Mouse (Mus musculus) cerebellum, adult 2 months (tissue): ENCODE data around the gene Slc3a1. TPM values are rescaled to one million over a fixed set of nuclear protein-coding genes. Genes with fewer than 3 reads are reported as not detected.

ENCODE experiments used
- DNase-seq, 2 experiments: peaks; one replicate each; pipeline ENCODE4 v3.0.0; 2021
- H3K27ac ChIP-seq: fragments of 200-500 bp; 2 replicates; pipeline ENCODE4 v1.5.1; 2012; ENCODE audit warnings: low read length, control low read depth, inconsistent platforms; ENCODE audit not compliant: insufficient read depth
- H3K27me3 ChIP-seq: fragments of 200-500 bp; 2 replicates; pipeline ENCODE4 v1.6.1; 2012; ENCODE audit warnings: inconsistent platforms, mild to moderate bottlenecking, low read length, moderate library complexity; ENCODE audit not compliant: control insufficient read depth, insufficient read depth
- H3K4me1 ChIP-seq: fragments of 200-500 bp; 2 replicates; pipeline ENCODE4 v1.6.1; 2011; ENCODE audit warnings: low read length; ENCODE audit not compliant: control insufficient read depth, insufficient read depth
- H3K4me3 ChIP-seq: fragments of 200-500 bp; replicated peaks from 2 replicates; pipeline ENCODE3; 2011; ENCODE audit warnings: mild to moderate bottlenecking, low read depth, low read length, control low read depth; ENCODE audit not compliant: insufficient read depth
- CTCF ChIP-seq: fragments of 200-500 bp; IDR thresholded peaks from 2 replicates; pipeline ENCODE4 v1.5.1; 2011; ENCODE audit warnings: low read depth, mild to moderate bottlenecking, control low read depth, low read length, moderate library complexity, borderline replicate concordance; ENCODE audit not compliant: insufficient read depth
- POLR2A ChIP-seq: fragments of 200-500 bp; IDR thresholded peaks from 2 replicates; pipeline ENCODE4 v1.6.1; 2011; ENCODE audit warnings: low read length, control low read depth, borderline replicate concordance; ENCODE audit not compliant: insufficient read depth
- WGBS: fragments of 180-500 bp; shearing (Covaris S2); methylation state at CpG from one replicate; pipeline ENCODE4 v1.1.7; 2018; 5-methylcytosine and 5-hydroxymethylcytosine counted together
- polyA plus RNA-seq: library from polyadenylated mRNA; depleted of rRNA; stranded (reverse); fragments of >200 nt; gene quantifications from 2 replicates; pipeline ENCODE4 v1.2.3, GENCODE M21; 2012

Slc3a1 gene
- polyA plus RNA-seq, 1 experiment = 0.54 TPM

- Histone ChIP-seq H3K27me3 (no peaks in the 10 kb centered on the region), H3K27ac (no peak overlapping the region), H3K4me3 (no peak overlapping the region), H3K4me1 (no peaks in the 10 kb centered on the region; the same call in 1 of the 2 replicates)
- no peak for DNase-seq
- TF ChIP-seq POLR2A (no peak), CTCF (no peak)
- 85% methylated on average over 6 of the region's 6 CpGs for WGBS
Measured at GRCm38 (mm10) chr17:85070658-85071057, 42.5 kb downstream of the Slc3a1 start.

- TF ChIP-seq CTCF (peak; percentile 38; the same call in 1 of the 2 replicates), POLR2A (no peak)
- H3K4me3 ChIP-seq = no peak overlapping the region
- no peaks in the 10 kb centered on the region; the same call in 1 of the 2 replicates for H3K4me1 ChIP-seq
- 80% methylated on average over 8 of the region's 8 CpGs for WGBS
- H3K27me3 ChIP-seq = no peaks in the 10 kb centered on the region
- no peak for DNase-seq
- no peak overlapping the region for H3K27ac ChIP-seq
Measured at GRCm38 (mm10) chr17:85071088-85071775, 43.1 kb downstream of the Slc3a1 start.

DNA sequence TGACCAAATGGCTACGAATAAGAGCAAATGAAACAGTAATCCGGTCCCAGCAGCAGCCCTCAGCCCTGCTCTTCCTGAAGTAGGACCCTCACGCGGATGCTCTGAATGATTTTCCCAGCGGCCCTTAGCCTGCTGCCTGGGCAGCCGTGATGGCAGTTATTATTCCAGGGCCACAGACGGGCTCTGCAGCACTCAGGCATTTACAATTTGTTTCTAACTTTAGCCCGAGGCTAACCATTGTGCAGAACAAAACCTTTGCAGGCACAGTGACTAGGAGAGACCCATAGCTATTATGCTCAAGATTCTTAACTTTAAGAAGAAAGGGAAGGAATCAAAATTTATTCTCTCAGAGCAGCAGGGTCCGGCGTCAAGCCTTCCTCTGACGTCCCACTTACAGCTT lies 44.2 kb downstream of the Slc3a1 start:
- H3K4me3 ChIP-seq = no peak overlapping the region
- WGBS = 48% methylated on average over 11 of the region's 11 CpGs
- no peak for DNase-seq
- H3K27ac ChIP-seq = no peak overlapping the region
- H3K4me1 ChIP-seq = no peaks in the 10 kb centered on the region; the same call in 1 of the 2 replicates
- TF ChIP-seq POLR2A (no peak), CTCF (no peak)
- H3K27me3 ChIP-seq = no peaks in the 10 kb centered on the region

GRCm38 (mm10) chr17:85073214-85073613 lies 45.0 kb downstream of the Slc3a1 start:
- H3K27me3 ChIP-seq = no peaks in the 10 kb centered on the region
- 54% methylated on average over 7 of the region's 7 CpGs for WGBS
- no peak overlapping the region for H3K27ac ChIP-seq
- no peak for TF ChIP-seq CTCF
- no peak for TF ChIP-seq POLR2A
- no peak overlapping the region for H3K4me3 ChIP-seq
- H3K4me1 ChIP-seq = no peaks in the 10 kb centered on the region; the same call in 1 of the 2 replicates
- no peak for DNase-seq

- no peak for TF ChIP-seq POLR2A
- TF ChIP-seq CTCF = no peak
- Histone ChIP-seq H3K4me1 (no peaks in the 10 kb centered on the region; the same call in 1 of the 2 replicates), H3K27ac (no peak overlapping the region), H3K27me3 (no peaks in the 10 kb centered on the region), H3K4me3 (no peak overlapping the region)
- 75% methylated on average over 4 of the region's 4 CpGs for WGBS
- DNase-seq = no peak
Measured at GRCm38 (mm10) chr17:85074083-85074482, 45.9 kb downstream of the Slc3a1 start.

GRCm38 (mm10) chr17:85079276-85079675 lies 51.1 kb downstream of the Slc3a1 start:
- H3K27ac ChIP-seq = no peak overlapping the region
- no peaks in the 10 kb centered on the region for H3K27me3 ChIP-seq
- no peak for TF ChIP-seq POLR2A
- TF ChIP-seq CTCF = no peak
- no peaks in the 10 kb centered on the region for H3K4me1 ChIP-seq
- 48% methylated on average over 3 of the region's 3 CpGs for WGBS
- H3K4me3 ChIP-seq = no peak overlapping the region
- DNase-seq = peak in 1 of 2 experiments; percentile 64

GRCm38 (mm10) chr17:85080781-85081180 lies 52.6 kb downstream of the Slc3a1 start:
- DNase-seq = no peak
- Histone ChIP-seq H3K4me1 (no peaks in the 10 kb centered on the region), H3K27me3 (no peaks in the 10 kb centered on the region), H3K4me3 (no peak overlapping the region), H3K27ac (no peak overlapping the region)
- TF ChIP-seq CTCF (no peak), POLR2A (no peak)
- 94% methylated on average over 11 of the region's 11 CpGs for WGBS

- Histone ChIP-seq H3K4me1 (peaks cover 5% of the 10 kb centered on the region; the same call in 1 of the 2 replicates), H3K27me3 (no peaks in the 10 kb centered on the region), H3K27ac (no peak overlapping the region), H3K4me3 (no peak overlapping the region)
- no peak for DNase-seq
- 91% methylated on average over 2 of the region's 2 CpGs for WGBS
- no peak for TF ChIP-seq POLR2A
- TF ChIP-seq CTCF = no peak
Measured at GRCm38 (mm10) chr17:85085335-85085734, 57.2 kb downstream of the Slc3a1 start.
